Mouse (Mus musculus) small intestine, adult 10 weeks (tissue): Measurements from ENCODE around the gene Isca2. TPM values are rescaled to one million over a fixed set of nuclear protein-coding genes. Genes with fewer than 3 reads are reported as not detected.

Source experiments
- polyA plus RNA-seq: library from polyadenylated mRNA; stranded (reverse); fragments of 350-450 nt; fragmentation: Illumina TruSeq; extraction: RNeasy Lipid Tissue Mini Kit (QIAGEN cat#74804); gene quantifications from one replicate; pipeline ENCODE4 v1.2.3, GENCODE M21; 2014; ENCODE audit warnings: low replicate concordance

The Isca2 gene
- polyA plus RNA-seq, result 141 TPM

GRCm38 (mm10) chr12:84772726-84773441 lies at the start of gene Isca2, which contains the start of gene Npc2:
Isca2 (plus strand) TSS chr12:84773251.
Npc2 (minus strand) TSS chr12:84773152.

Other genes starting within 250 kb of the Isca2 start
- gene Vsx2, start 203.5 kb upstream of the Isca2 start, polyA plus RNA-seq, result not detected
- gene Abcd4, start 155.8 kb upstream of the Isca2 start, polyA plus RNA-seq, result 2.6 TPM
- not detected for gene Vrtn, start 132.2 kb upstream of the Isca2 start, polyA plus RNA-seq
- not detected for gene Syndig1l, start 74.4 kb upstream of the Isca2 start, polyA plus RNA-seq
- 13.6 TPM for gene Npc2, start 99 bp upstream of the Isca2 start, polyA plus RNA-seq
- gene Ltbp2, start 103.3 kb downstream of the Isca2 start, polyA plus RNA-seq, result 0.52 TPM
- 81.7 TPM for gene Fcf1, start 197.6 kb downstream of the Isca2 start, polyA plus RNA-seq
- gene Arel1, start 197.6 kb downstream of the Isca2 start, polyA plus RNA-seq, result 19.0 TPM
- gene Ylpm1, start 223.1 kb downstream of the Isca2 start, polyA plus RNA-seq, result 37.5 TPM